Mouse (Mus musculus) heart, adult 18-20 months (tissue): ENCODE results near the gene Rnpep. TPM values are rescaled to one million over a fixed set of nuclear protein-coding genes. Genes with fewer than 3 reads are reported as not detected.

Source experiments
- DNase-seq, 2 experiments: peaks; one replicate each; pipeline ENCODE4 v3.0.0; 2021 to 2022; ENCODE audit warnings: mixed read lengths in 1 of 2
- long read RNA-seq, 2 experiments: library from polyadenylated mRNA; stranded (forward); transcript quantifications; one replicate each; pipeline ENCODE4 v2.0.0; 2021
- total RNA-seq, 2 experiments: library from RNA; stranded (reverse); gene quantifications; 2 replicates each; pipeline ENCODE4 v1.2.3; 2021

The Rnpep gene
- total RNA-seq = 10 to 100 TPM; 19.4 to 20.9 TPM
- long read RNA-seq, experiment 1, transcript Rnpep-202 (11 exons, 2,288 nt) = major isoform, 16 of 20 reads
- long read RNA-seq, experiment 1, partial matches to known transcripts = 2 of 20 reads
- long read RNA-seq, experiment 1, other reads (novel, unspliced or antisense) = 0 of 20 reads
- long read RNA-seq, experiment 2, transcript Rnpep-202 (11 exons, 2,288 nt) = major isoform, 12 of 16 reads
- long read RNA-seq, experiment 2, partial matches to known transcripts = 3 of 16 reads
- long read RNA-seq, experiment 2, other reads (novel, unspliced or antisense) = 0 of 16 reads

DNA sequence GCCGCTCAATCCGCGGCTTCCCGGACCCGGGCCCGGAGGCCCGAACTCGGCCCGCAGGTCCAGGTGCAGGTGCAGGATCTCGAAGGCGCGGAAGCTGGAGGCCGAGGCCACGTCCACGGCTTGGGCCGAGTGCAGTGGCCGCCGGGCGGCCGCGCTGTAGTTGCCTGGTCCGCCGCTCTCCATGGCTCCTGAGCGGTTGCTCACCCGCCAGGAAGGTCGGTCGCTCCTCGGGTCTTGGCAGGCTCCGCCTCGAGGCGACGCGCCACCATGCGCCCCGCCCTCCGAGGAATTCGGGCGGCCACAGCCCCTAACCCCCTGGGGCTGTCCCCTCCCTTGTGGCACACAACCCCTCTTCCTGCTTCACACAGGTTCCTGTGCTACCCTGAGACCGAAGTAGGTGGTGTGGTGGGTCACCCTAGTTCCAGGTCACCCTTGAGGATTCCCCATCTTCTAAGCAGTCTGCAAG lies at the start of gene Rnpep:
TSS of gene Rnpep (minus strand) at position 259 of the 466 bp plus-strand sequence.
- DNase-seq = peak; percentile 81

DNA sequence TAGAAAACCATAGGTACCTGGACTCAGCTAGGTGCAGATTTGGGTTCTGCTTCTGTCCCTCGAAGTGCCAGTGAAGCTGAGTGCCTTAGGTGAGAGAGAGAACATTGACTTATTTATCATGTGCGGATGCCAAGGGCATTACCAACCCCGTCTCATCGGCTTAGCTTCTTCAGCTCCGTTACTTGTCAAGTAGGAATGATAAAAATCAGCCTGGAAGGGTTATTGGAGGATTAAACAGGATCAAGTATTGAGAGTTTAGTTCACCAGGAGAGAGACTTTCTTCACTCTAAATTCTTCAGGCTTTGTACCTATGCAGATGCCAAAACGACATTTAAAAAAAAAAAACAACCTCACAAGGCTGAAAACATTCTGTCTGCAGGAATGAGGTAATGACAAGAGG lies 46.7 kb upstream of the Rnpep start:
- DNase-seq = no peak

DNA sequence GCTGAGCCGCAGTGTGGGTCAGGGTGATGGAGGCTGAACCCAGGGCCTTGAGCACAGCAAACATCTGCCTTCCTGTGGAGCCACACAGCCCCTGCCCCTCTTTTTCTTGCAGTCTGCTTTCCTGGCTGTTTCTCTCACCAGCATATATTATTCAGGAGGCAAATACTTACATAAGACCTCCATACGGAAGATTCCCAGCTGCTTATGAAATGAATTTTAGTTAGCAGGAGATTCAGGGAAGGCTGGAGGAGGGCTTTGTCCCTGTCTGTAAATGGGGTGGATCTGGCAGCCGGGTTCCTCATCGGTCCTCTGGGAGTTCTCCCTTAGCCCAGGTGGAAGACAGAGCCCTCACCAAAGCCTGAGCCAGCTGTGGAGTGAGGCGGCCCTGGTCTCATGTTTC lies 44.5 kb upstream of the Rnpep start:
- DNase-seq = no peak

DNA sequence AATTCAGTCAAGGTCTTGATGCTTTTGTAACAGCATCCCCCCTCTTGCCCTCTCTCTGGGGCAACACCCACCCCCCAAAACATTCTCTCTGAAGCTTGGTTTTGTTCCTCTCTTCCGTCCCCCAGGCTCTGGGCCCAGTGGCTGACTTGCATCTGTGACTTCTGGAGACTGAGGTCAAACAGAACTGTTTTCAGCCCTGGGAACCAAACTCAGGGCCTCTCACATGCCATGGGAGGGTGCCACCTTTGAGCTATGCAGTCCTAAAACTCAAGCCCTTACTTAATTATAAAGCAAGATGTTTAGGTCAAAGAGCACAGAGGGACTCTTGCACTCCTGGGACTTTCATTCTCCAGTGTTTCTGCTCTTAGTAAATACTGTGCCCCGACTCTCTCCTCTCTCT lies 42.0 kb upstream of the Rnpep start:
- DNase-seq = no peak

DNA sequence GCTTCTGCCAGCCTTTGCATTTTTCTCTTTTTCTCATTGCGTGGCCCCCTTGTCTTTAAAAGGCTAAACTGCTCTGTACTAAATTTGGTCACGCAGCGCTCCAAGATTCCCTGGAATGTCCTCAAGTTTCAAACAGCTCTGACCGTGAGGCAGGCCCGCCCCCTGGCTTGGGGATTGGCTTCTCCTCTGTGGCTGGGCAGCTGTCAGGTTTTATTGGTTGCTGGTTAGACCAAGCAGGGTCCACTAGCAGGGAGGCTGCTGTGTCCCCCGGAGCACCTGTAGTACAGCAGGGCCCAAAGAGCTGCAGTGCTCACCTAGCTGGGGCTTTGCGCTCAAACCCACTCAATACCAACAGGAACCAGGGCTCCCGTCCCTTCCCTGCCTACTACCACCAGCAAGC lies 40.7 kb upstream of the Rnpep start, which contains the start of gene Lmod1:
TSS of gene Lmod1 (plus strand) at position 237 of the 400 bp plus-strand sequence.
- DNase-seq = peak in 1 of 2 experiments; percentile 22

DNA sequence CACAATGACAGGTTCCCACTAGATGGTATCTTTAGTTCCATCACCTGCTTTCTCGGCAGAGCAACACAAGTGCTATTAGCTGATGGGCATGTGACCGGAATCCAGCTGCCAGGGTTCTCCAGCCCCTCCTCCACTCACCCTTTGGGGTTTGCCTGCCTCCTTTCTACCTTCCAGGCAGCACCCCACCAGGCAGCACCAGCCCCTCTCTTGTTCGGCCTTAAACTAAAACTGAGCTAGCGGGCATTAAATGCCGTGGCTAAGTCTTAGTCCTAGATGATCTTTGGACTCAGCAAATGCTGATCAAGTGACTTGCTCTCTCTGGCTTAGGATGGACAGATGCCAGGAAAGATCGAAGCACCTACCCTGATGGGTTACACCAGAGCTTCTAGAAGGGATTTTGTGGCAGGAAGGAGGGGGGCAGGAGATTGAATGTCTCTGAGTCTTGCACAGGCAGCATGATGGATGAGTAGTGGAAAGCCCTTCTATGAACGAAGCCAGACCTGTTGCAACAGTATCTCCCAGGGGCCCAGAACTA lies 39.5 kb upstream of the Rnpep start:
- no peak for DNase-seq

DNA sequence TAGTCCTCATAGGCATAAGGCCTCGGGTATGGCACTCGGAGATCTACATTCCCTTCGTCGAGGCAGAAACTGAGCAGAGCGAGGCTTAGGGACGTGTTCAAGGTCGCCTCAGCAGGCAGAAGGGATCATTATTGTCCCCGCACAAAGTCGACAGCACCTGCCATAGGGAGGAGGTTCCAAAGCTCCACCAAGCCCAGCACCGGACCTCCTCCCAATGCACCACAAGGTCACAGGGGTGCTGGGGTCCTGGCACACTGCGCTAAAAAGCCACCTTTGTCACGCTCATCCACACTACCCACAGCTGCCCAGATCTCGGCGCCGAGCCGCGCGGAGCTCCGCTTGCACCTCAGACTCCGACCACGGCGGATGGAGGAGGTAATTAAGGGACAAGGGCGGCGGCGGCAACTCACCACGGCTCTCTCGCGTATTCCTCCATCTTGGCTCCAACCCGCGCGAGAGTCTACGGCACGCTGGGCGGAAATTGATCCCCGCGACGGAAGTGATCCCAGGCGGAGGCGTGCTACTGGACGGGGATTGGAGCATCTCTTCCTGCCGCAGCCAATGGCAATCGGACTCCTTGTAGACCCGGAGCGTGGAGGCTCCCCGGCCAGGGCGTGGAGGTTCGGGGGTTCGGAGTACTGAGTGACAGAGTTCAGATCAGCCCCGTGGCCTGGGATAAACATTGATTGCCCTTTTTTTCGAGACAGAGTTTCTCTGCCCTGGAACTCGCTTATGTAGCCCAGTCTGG lies 29.6 kb upstream of the Rnpep start, which contains the start of gene Timm17a:
TSS of gene Timm17a (minus strand) at position 495 of the 748 bp plus-strand sequence.
- peak; percentile 94 to 96 for DNase-seq

DNA sequence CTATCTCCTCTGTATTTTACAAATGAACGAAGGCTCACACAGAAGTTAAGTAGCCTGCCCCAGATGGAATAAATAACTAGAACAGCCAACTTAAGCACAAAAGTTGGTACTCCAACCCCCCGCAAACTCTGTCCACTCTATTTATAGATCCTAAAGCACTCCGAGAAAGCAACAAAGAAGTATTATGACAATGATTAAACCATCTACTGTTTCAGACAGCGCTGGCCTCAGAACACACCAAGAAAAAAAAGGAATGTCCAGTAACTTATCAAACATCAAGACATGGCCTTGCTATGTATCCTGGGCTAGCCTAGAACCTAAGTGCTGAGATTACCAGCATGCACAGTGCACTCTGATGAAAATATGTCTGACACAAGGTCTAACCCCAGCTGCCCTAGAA lies 28.3 kb upstream of the Rnpep start:
- no peak for DNase-seq

DNA sequence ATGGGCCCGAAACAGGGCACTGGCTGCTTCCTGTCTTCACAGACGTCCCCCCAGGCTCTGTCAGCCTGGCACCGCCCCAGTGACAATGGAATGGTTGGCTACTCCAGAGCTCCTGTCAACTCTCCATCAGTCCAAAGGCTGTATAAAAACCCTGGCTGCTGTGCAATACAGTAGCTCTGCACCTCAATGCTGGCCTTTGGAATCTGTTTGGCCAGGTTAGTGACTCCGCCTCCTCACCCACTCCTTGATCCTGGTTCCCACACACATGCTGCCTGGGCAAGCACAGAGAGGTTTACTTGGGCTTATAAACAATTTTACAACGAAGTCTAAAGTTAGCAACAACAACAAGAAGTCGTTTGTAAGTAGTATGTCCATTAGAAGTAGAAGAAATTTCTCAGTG lies 27.5 kb upstream of the Rnpep start:
- DNase-seq = no peak

DNA sequence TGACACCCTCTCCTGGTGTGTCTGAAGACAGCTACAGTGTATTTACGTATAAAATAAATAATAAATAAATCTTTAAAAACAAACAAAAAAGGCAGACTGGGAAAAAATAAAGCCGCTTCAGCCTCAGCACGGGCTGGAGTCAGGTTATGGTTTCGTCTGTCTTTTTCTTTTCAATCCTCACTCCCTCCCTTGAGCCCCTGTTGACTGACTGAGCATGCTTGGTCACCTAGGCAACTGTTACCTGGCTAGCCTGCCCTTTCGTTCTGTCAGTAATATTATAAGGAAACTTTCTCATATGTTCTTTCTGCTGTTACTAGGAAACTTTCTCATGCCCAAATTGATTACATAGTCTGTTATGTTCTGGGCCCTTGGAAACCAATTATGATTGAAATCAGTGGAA lies 7.0 kb upstream of the Rnpep start:
- no peak for DNase-seq

DNA sequence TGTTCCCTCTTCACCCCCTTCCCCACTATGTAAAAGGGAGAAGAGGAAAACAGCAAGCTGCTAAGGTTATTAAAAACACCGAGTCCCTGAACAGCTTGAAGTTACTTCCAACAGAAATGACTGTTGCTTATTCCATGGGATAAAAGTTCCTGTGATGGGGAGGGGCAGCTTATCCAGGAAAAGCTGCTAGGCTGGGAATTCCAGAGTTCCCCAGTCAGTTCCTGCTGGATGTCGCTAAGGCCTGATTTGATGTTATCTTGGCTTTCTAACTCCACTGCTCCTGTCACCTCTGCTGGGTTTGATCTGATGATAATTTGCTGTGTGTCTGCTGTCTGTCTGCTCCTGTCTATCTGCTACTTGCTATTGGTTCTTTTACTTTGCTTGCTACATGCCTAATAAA lies 2.4 kb upstream of the Rnpep start:
- peak in 1 of 2 experiments; percentile 40 for DNase-seq

DNA sequence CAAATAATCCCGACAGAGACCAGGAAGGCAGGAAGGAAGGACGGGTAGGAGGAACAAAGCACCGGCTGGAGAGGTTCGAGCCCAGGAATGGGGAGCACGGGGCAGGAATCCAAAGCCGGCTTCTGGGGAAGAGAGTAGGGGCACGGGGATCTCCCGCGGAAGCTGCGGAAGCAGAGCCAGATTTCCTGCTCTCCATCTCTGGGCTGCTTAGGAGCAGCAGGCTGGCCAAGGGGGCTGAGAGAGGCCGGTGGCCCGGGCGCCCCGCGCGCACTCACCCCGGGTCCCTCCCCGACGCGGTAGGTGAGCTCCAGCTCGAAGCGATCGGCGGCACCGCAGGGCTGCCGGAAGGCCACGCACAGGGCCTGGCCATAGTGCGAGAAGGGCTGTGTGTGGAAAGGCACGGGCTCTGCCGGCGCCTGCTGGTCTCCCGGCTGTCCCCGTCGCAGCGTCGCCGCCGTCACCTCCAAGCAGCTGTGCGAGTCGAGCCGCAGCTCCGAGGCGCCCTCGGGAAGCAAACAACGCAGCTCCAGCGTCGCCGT lies 528 bp downstream of the Rnpep start:
- DNase-seq = peak; percentile 52 to 57

DNA sequence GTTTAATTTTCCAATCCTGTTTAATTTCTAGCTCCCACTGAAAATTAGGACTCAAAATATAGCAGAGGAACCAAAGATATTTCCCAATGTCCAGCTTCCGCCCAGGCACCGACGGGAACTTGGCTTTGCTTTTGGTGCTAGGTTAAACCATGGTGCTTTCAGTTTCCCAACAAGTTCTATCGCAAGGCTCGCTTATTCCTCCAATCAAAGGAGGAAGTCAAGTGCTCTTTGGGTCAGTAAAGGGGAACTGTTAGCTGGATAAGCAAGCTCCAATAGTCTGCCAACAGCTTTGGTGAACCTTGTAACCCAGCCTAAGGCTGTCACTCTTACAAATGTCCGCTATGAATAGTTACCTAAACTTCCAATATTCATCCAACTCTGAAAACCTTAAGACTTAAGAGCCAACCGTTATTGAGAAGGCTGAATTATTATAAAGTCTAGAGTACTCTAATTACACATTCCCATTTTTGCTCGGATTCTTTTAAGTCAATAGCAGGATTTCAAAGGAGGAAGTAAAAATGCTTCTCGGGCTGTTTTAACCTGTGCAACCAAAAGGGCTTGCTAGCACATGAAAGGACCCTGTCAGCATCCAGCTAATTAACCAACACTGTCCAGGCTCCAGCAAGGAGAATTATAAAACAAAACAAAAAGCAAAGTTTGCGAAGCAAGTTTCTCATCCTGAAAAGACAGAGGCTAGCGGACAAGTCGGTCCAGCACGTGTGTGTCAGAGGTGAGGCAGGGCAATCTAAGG lies 1.2 kb downstream of the Rnpep start:
- peak; percentile 61 to 77 for DNase-seq

DNA sequence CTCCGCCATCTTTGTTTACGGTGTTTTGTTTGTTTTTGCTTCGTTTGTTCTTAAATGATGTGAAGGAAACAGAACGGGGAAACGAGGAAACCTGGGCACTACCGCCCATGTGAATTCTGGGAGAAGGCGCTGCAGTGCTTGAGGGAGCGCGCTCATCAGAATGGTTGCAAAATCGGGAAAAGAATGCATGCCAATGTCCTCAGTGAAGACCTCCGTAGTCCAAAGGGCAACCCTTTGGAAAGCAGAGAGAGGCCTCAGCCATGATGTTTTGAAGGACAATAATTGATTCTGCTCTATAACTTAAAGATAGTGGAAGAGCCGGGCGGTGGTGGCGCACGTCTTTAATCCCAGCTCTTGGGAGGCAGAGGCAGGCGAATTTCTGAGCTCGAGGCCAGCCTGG lies 2.0 kb downstream of the Rnpep start:
- DNase-seq = no peak

DNA sequence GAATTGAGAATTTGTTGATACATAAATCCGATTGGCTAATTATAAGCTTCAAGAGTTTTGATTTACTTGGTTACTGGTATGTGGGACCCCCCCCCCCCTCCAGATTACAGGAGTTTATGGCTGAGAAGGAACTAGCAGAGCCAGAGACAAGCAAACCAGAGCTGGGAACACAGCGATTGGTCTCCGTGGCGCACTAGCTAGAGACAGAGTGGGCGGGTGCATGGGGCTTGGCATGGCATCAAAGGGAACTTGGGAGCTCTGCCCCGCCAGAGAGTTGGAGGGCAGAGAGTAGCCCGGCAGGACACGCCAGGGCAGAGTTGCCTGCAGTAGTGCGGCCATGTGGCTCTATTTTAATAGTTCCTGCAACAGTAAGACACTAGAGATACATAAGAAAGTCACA lies 3.2 kb downstream of the Rnpep start:
- DNase-seq = peak; percentile 76 to 88

DNA sequence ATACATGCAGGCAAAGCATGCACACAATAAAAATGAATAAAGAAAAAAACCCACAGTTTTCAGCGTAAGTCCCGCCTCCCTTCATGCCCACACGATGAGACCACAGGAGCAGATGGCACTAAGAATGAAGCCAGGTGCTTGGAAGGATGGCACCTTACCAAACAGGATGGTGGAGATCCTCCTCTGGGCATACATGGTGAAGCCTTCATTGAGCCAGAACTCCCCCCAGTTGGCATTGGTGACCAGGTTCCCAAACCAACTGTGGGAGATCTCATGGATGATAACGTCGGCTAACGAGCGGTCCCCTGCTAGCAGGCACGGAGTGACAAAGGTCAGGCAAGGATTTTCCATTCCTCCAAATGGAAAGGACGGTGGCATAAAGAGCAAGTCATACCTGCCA lies 12.5 kb downstream of the Rnpep start:
- no peak for DNase-seq

DNA sequence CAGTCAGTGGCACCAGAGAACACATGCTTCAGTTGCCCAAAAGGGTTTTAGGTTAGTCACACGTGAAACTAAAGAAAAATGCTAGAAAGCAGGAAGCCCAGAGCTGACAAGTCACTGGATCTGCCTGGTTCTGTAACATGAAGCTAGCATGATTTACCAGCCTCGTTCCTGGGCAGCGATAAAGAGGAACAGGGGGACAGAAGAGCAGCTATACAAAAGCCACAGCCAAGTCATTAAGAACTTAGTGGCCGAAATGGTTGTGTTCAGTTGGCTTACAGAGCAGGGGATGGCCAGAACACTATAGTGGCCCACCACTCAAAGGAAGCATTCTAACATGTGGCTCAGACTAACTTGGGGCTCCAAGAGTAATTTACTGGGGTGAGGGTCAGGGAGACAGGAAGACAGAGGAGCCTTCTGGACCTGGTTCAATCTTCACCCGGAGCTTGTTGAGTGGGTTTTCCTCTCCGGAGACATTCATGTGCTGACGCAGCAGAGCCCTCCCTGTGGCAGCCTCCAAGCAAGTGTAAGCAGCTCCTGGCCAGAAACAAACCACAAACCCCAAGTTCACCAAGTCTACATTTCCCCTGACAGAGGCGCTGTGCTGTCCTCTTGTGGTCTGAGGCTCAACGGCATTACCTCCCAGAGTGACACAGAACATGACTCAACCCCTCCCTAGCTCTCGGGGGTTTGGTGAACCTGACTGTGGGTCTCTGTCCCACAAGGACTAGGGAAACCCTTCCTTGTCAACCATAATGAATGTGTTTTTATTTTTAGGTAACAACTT lies 16.0 kb downstream of the Rnpep start:
- DNase-seq = no peak

DNA sequence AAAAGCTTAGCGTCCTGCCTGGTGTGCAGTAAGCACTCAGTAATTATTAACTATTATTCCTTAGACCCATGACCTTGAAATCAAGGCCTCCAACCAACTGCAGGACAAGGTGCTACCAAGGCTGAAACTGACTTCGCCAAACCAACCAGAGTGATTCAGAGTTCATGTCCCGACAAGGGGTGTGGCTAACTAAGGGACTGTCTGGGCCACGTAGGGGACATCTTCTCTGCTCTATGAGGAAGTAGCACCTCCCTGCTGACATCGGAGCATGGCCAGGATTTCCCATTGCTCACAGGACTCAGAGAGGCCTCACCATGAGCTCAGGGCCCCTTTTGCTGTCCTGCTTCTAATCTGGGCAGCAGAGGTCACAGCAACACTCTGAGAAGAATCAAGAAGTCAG lies 18.1 kb downstream of the Rnpep start:
- peak in 1 of 2 experiments; percentile 7 for DNase-seq

DNA sequence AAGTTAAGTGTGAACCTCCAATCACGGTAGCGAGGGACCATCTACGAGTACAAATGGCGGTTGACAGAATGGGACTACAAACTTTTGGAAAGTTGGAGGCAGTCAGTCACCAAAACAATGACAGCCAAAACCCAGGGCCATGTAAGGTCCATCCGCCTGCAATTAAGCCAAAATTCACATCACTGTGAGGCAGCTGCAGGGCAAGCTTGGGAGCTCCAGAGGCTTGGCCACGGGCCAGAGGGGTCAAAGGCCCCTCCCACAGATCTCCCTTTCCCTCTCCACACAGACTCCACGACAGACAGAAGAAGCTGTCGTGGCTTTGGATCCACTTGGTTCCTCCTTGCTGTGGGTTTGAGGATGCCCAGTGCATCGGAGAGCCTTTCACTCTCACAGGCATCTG lies 20.6 kb downstream of the Rnpep start:
- DNase-seq = no peak

DNA sequence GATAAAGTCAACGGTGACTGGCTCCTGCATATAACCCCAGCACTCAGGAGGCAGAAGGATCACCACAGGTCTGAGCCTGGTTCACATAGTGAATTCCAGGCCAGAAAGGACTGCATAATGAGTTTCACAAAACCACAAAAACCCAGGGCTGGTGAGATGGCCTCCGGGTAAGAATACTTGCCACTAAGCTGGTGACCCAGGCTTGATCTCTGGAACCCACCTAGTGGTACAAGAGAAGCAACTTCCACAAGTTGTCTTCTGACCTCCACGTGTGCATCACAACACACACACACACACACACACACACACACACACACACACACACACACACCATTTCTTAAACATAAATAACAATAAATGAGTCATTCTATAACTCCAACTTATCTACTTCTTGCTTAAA lies 21.6 kb downstream of the Rnpep start:
- DNase-seq = no peak

DNA sequence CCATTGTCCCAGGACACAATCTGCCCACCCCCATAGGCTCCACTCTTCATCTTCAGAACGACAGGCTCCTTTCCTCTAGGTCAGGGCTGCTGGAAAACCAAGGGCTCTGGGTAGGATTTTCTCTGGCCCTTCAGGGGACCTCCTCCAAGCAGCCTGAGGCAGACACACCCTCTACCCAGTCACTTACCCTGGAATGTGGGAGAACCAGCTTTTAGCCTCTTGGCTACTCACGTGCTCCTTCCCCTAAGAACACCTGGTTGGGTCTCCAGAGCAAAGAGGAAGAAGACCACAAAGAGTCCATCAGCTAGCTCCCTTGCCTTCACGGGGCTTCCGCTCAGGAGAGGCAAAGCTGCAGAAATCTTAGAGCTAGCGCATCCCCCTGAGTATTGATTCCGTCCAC lies 23.0 kb downstream of the Rnpep start:
- DNase-seq = no peak

DNA sequence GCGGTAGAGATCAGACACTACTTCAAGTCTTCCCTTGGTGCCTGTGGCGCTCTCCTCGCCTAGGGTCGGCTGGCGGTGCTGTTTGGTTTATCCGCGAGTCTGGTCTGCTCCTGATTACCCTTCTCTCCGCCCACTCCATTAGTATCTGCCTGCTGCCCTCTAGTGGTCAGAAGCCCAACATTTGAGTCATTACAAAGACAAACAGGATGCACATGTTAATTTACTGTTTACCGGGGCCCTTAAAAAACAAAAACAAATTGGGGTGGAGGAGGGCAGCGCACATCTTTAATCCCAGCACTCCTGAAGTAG lies 24.8 kb downstream of the Rnpep start:
- peak; percentile 73 to 92 for DNase-seq
